Comparison of ENCODE assay signal across 27 mouse cellular contexts in genomic region chr6:108993743-108994142, GRCm38 (mm10).
DNase-seq lines count a peak whose midpoint lies in the region; ATAC-seq and TF ChIP-seq lines count a peak whose summit lies in the region.
"Had no signal": no experiment of that assay in that cellular context is flagged by ENCODE, and none has a peak within 500 bp of the region (broad histone marks: within the 10 kb centered on the region; RNA-seq: fewer than 3 reads in every experiment).

No protein-coding gene starts in this region.

- 0 out of 2 replicates have a peak overlapping the region, but pooled peaks have one; percentile 30 for H3K27ac ChIP-seq in forebrain, embryonic 10.5 days
- no peak overlapping the region for H3K27ac ChIP-seq in forebrain, embryonic 11.5 days (ENCODE audit: low read depth, low read length)
- H3K27ac ChIP-seq in midbrain, embryonic 15.5 days: 0 out of 2 replicates have a peak overlapping the region, but pooled peaks have one; percentile 34
- H3K27ac ChIP-seq in midbrain, embryonic 11.5 days (ENCODE audit: low read depth, low read length): no peak overlapping the region
- H3K27ac ChIP-seq: embryonic facial prominence, embryonic 12.5 days; embryonic facial prominence, embryonic 15.5 days; forebrain, embryonic 13.5 days; heart, adult 2 months; heart, embryonic 10.5 days; heart, embryonic 13.5 days; hindbrain, embryonic 14.5 days; hindbrain, postnatal 0 days had no signal

- H3K36me3 ChIP-seq in forebrain, embryonic 10.5 days (replicated peaks): no peaks in the 10 kb centered on the region
- H3K36me3 ChIP-seq in forebrain, embryonic 11.5 days (ENCODE audit: control insufficient read depth, insufficient read depth, low read length): no peaks in the 10 kb centered on the region
- H3K36me3 ChIP-seq in midbrain, embryonic 15.5 days (replicated peaks): no peaks in the 10 kb centered on the region
- H3K36me3 ChIP-seq in midbrain, embryonic 11.5 days (ENCODE audit: control insufficient read depth, insufficient read depth, low read length): no peaks in the 10 kb centered on the region
- H3K36me3 ChIP-seq: embryonic facial prominence, embryonic 12.5 days; embryonic facial prominence, embryonic 15.5 days; heart, embryonic 10.5 days; heart, embryonic 13.5 days had no signal

- peaks cover 7% of the 10 kb centered on the region; the same call in 1 of the 2 replicates for H3K4me1 ChIP-seq in forebrain, embryonic 10.5 days
- H3K4me1 ChIP-seq in forebrain, embryonic 11.5 days (replicated peaks; ENCODE audit: control insufficient read depth, insufficient read depth, low read length): no peaks in the 10 kb centered on the region
- peaks cover 4% of the 10 kb centered on the region; the same call in 1 of the 2 replicates for H3K4me1 ChIP-seq in midbrain, embryonic 15.5 days
- no peaks in the 10 kb centered on the region for H3K4me1 ChIP-seq in midbrain, embryonic 11.5 days (ENCODE audit: control insufficient read depth, insufficient read depth, low read length)
- H3K4me1 ChIP-seq: embryonic facial prominence, embryonic 12.5 days; embryonic facial prominence, embryonic 15.5 days; forebrain, embryonic 13.5 days; heart, embryonic 10.5 days; heart, embryonic 13.5 days had no signal

- TF ChIP-seq CTCF in brain, embryonic 14.5 days (IDR thresholded peaks at IDR 0.05; ENCODE audit: borderline replicate concordance, extremely low read depth, insufficient read depth, insufficient read length): no peak

- H3K4me2 ChIP-seq in forebrain, embryonic 11.5 days (ENCODE audit: low read depth, low read length, severe bottlenecking): no peak overlapping the region
- H3K4me2 ChIP-seq in midbrain, embryonic 15.5 days: no peak overlapping the region
- no peak overlapping the region for H3K4me2 ChIP-seq in midbrain, embryonic 11.5 days
- H3K4me2 ChIP-seq: embryonic facial prominence, embryonic 12.5 days; embryonic facial prominence, embryonic 15.5 days; forebrain, embryonic 13.5 days; heart, embryonic 13.5 days; hindbrain, embryonic 14.5 days had no signal

- H3K4me3 ChIP-seq in forebrain, embryonic 10.5 days: no peak overlapping the region
- H3K4me3 ChIP-seq in forebrain, embryonic 11.5 days (ENCODE audit: low read depth, low read length): no peak overlapping the region
- H3K4me3 ChIP-seq in midbrain, embryonic 15.5 days: no peak overlapping the region
- H3K4me3 ChIP-seq in midbrain, embryonic 11.5 days (ENCODE audit: low read depth, low read length): no peak overlapping the region
- H3K4me3 ChIP-seq: embryonic facial prominence, embryonic 12.5 days; embryonic facial prominence, embryonic 15.5 days; forebrain, embryonic 13.5 days; heart, adult 2 months; heart, embryonic 10.5 days; heart, embryonic 13.5 days had no signal

- H3K27me3 ChIP-seq in forebrain, embryonic 10.5 days (ENCODE audit: poor library complexity, severe bottlenecking): no peaks in the 10 kb centered on the region
- H3K27me3 ChIP-seq in forebrain, embryonic 11.5 days (ENCODE audit: control insufficient read depth, insufficient read depth, low read length): no peaks in the 10 kb centered on the region
- no peaks in the 10 kb centered on the region for H3K27me3 ChIP-seq in midbrain, embryonic 15.5 days (replicated peaks)
- no peaks in the 10 kb centered on the region for H3K27me3 ChIP-seq in midbrain, embryonic 11.5 days (ENCODE audit: control insufficient read depth, insufficient read depth, low read length)
- H3K27me3 ChIP-seq: embryonic facial prominence, embryonic 12.5 days; embryonic facial prominence, embryonic 15.5 days; forebrain, embryonic 13.5 days; heart, embryonic 13.5 days had no signal

- H3K9me3 ChIP-seq in forebrain, embryonic 10.5 days: no peaks in the 10 kb centered on the region
- no peaks in the 10 kb centered on the region for H3K9me3 ChIP-seq in forebrain, embryonic 11.5 days (ENCODE audit: control insufficient read depth, low read length)
- no peaks in the 10 kb centered on the region for H3K9me3 ChIP-seq in midbrain, embryonic 15.5 days
- no peaks in the 10 kb centered on the region for H3K9me3 ChIP-seq in midbrain, embryonic 11.5 days (ENCODE audit: control insufficient read depth, low read length)
- H3K9me3 ChIP-seq: embryonic facial prominence, embryonic 12.5 days; embryonic facial prominence, embryonic 15.5 days; forebrain, embryonic 13.5 days; heart, embryonic 10.5 days; heart, embryonic 13.5 days had no signal

- no peak overlapping the region for H3K9ac ChIP-seq in forebrain, embryonic 11.5 days (ENCODE audit: low read length)
- H3K9ac ChIP-seq in midbrain, embryonic 15.5 days: no peak overlapping the region
- no peak overlapping the region for H3K9ac ChIP-seq in midbrain, embryonic 11.5 days (ENCODE audit: low read length)
- H3K9ac ChIP-seq: embryonic facial prominence, embryonic 12.5 days; embryonic facial prominence, embryonic 15.5 days; forebrain, embryonic 13.5 days; heart, embryonic 13.5 days; hindbrain, embryonic 14.5 days had no signal

- ATAC-seq in forebrain, embryonic 11.5 days (replicated peaks; ENCODE audit: low FRiP score): no peak
- ATAC-seq in midbrain, embryonic 15.5 days (replicated peaks): peak; percentile 66; the same call in 1 of the 2 replicates
- no peak for ATAC-seq in midbrain, embryonic 11.5 days (ENCODE audit: low FRiP score)
- ATAC-seq: activated CD4-positive, CD25-positive, alpha-beta regulatory T cell, adult 4 months; forebrain, embryonic 13.5 days; forebrain, embryonic 16.5 days; hindbrain, postnatal 0 days; inflammation-experienced regulatory T-cells, adult 6 months had no signal

- no peak for TF ChIP-seq POLR2A in brain, embryonic 14.5 days (IDR thresholded peaks at IDR 0.05; ENCODE audit: borderline replicate concordance, extremely low read depth, insufficient read depth, insufficient read length, poor library complexity, severe bottlenecking)

- WGBS in forebrain, embryonic 10.5 days: 69% methylated on average over 3 of the region's 3 CpGs
- 58% methylated on average over 3 of the region's 3 CpGs for WGBS in forebrain, embryonic 11.5 days
- 42% methylated on average over 3 of the region's 3 CpGs for whole genome bisulfite sequencing in midbrain, embryonic 15.5 days
- WGBS in midbrain, embryonic 11.5 days: 56% methylated on average over 3 of the region's 3 CpGs

- peak; percentile 4 for DNase-seq in forebrain, embryonic 10.5 days (ENCODE audit: extremely low spot score, low spot score)
- DNase-seq in forebrain, embryonic 11.5 days (ENCODE audit: low spot score): no peak
- DNase-seq in midbrain, embryonic 11.5 days (ENCODE audit: low spot score, missing footprints): no peak
- DNase-seq in brain, embryonic 14.5 days (ENCODE audit: low read depth): peak; percentile 43
- no peak for DNase-seq in retina, embryonic 14.5 days (ENCODE audit: low spot score)
- DNase-seq: adrenal gland, adult 8-10 months; adrenal gland, postnatal 25 days; B cell, adult 2 months; cerebellum, adult 18-20 months; cerebellum, adult 9-10 months; cerebellum, postnatal 14 days; gastrocnemius, postnatal 10 days; gastrocnemius, postnatal 36 days; heart, adult 2 months; heart, postnatal 14 days; heart, postnatal 4 days had no signal

Comparison
In these comparisons a context has a peak if more than half of its experiments do, and no peak if none do; other contexts are left out.
1. DNase-seq: peak in forebrain, embryonic 10.5 days (single experiment) and brain, embryonic 14.5 days (single experiment); none in forebrain, embryonic 11.5 days (single experiment), midbrain, embryonic 11.5 days (single experiment) and retina, embryonic 14.5 days (single experiment).
2. H3K27ac ChIP-seq: peak in forebrain, embryonic 10.5 days (single experiment) and midbrain, embryonic 15.5 days (single experiment); none in forebrain, embryonic 11.5 days (single experiment) and midbrain, embryonic 11.5 days (single experiment).